Mouse (Mus musculus) spleen, postnatal 4 days (tissue): ENCODE measurements around the gene Dnajc1.

Experiments used
- DNase-seq, 2 experiments: peaks; one replicate each; pipeline ENCODE4 v3.0.0; 2022; ENCODE audit warnings: low spot score in 2 of 2

Gene Dnajc1

GRCm38 (mm10) chr2:18195691-18196396 is 196.8 kb downstream of the Dnajc1 start:
- DNase-seq: no peak

DNA sequence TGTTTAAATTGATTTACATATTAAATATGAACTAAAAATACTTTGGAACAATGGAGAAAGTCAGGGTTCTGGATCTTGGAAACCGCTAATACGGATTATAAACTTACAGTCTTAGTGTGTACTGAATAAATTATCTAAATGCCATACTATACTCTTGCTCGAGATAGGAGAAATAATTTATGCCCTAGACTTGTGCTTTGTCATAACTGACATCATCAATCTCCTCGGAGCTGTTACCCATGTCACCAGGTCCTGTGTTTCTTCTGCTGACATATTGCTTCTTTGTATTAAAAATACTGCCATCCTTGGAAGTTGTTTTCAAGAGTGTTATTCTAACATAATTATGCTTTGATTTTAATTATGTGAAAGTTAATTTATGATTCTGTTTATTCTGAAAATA is 197.3 kb downstream of the Dnajc1 start:
- DNase-seq: no peak

- DNase-seq: no peak
Measured at GRCm38 (mm10) chr2:18188367-18188766, 204.3 kb downstream of the Dnajc1 start.

- DNase-seq: no peak
Measured at GRCm38 (mm10) chr2:18183079-18183478, 209.6 kb downstream of the Dnajc1 start.

- DNase-seq: no peak
Measured at GRCm38 (mm10) chr2:18181631-18182030, 211.0 kb downstream of the Dnajc1 start.

DNA sequence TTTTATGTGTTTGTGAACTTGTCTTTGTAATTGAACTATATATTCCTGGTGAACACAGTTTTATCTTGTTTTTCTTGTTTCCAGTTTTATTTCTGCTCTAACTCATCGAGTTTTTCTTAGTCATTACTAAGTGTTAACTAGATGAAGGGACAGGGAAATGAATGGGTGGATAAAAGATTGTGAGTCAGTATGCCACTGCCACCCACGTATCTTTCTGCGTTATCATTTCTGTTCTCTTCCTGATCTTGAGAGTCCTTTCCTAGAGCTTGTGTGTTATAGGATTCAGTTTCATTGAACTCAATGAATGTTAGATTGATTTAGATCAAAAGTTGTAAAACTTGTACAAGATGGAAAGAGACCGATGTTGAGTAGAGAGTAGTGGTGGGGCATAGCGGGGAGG is 212.3 kb downstream of the Dnajc1 start:
- no peak for DNase-seq

DNA sequence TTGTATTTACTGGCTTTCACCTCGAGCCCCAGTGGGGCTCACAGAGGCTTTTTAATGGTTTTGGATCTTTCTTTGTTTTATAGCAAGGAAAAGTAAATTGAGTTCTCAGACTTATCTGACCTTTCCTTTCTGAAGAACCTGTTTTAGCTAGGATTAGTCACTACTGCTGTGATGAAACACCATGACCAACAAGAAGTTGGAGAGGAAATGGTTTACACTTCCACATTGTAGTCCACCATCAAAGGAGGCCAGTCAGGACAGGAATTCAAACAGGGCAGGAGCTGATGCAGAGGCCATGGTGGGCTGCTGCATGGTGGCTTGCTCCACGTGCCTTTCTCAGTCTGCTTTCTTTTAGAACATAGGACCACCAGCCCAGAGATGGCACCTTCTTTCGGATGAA is 216.4 kb downstream of the Dnajc1 start:
- no peak for DNase-seq

DNA sequence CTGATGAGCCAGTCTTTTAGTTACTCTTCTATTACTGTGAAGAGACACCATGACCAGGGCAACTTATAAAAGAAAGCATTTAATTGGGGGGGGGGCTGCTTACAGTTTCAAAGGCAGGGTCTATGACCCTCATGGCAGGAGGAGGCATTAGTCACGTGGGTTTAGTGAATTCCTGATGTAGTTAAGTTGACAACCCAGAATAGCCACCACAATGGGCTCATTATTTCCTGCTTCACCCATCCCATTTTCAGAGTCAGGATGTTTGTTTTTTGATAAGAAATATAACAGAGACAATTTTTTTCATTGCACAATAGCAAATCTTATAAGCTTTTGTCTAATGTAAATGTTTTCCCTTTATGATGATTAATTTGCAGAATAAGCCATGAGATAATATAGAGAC is 217.4 kb downstream of the Dnajc1 start:
- DNase-seq: no peak

DNA sequence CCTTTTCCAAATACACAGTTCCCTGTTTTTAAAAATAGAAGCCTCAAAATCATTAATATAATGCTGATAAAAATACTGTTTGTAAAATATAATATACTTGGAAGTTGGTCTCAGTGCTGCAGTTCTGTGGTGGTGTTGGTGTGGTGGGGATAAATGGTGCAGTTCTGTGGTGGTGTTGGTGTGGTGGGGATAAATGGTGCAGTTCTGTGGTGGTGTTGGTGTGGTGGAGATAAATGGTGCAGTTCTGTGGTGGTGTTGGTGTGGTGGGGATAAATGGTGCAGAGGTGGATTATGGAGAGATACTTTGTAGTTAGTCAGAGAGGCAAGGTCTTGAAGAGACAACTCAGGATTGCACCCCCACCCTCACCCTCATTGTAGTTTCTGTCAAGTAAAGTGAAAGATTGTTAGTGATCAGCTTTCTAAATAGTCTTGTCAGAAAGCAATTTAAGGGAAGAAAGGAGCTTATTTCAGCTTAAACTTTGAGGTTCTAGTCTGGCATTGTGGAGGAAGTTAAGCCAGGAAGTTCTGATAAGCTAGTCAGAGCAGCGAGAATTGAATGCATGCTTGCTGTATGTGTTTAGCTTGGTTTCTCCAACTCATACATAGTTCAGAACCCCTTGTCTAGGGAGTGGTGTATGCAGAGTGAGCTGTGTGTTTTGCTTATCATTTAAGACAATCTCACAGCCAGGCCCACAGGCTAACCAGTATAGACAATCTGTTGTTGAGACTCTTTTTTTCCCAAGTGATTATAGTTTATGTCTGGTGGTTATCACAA is 223.3 kb downstream of the Dnajc1 start:
- no peak for DNase-seq

DNA sequence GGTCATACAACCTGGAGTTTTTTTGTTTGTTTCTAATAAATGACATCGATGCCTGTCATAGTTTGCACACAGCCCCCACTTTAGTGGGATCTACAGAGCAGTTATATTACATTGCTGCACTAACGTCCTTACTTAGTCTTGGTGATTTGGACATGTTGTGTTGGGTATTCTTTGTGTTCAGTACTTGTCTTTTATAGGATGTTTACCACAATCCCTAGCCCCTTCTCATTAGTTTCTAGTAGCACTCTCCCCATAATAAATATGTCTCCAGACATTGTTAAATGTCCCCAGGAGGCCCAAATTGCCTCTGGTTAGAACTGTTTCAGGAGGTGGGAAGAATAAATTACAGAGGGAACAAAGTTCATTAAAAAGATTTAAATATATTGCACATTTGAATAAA is 227.1 kb downstream of the Dnajc1 start:
- DNase-seq: no peak

- DNase-seq: no peak
Measured at GRCm38 (mm10) chr2:18160992-18161391, 231.6 kb downstream of the Dnajc1 start.

GRCm38 (mm10) chr2:18159426-18159825 is 233.2 kb downstream of the Dnajc1 start:
- DNase-seq: no peak

GRCm38 (mm10) chr2:18156131-18156530 is 236.5 kb downstream of the Dnajc1 start:
- no peak for DNase-seq
